Mouse (Mus musculus): ENCODE measurements around the gene Iqcn.

DNA sequence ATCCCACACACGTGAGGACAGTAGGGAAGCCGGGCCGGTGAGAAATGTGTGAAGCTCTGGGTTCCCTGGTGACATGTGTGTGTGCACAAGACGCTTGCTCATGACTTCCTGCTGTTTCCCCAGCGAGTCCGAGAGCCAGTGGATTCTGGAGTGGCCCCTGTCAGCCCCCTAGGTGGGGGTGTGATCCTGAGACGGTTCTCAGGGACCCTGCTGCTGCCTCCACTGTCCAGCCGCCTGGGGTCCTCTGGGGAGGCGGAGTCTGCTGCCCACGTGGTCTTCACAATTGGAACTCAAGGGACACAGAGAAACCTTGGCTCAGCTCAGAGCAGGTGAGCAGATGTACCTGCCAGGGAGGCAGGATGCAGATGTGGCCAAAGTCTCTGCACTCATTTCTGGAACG, 23.5 kb downstream of the Iqcn start:
- no peak for TF ChIP-seq EP300 (IDR thresholded peaks at IDR 0.05; ENCODE audit: low read depth)
- TF ChIP-seq CTCF (IDR thresholded peaks at IDR 0.05; ENCODE audit: low read depth): no peak
